Mouse (Mus musculus): ENCODE data around the gene Gpc6.

Gene Gpc6

DNA sequence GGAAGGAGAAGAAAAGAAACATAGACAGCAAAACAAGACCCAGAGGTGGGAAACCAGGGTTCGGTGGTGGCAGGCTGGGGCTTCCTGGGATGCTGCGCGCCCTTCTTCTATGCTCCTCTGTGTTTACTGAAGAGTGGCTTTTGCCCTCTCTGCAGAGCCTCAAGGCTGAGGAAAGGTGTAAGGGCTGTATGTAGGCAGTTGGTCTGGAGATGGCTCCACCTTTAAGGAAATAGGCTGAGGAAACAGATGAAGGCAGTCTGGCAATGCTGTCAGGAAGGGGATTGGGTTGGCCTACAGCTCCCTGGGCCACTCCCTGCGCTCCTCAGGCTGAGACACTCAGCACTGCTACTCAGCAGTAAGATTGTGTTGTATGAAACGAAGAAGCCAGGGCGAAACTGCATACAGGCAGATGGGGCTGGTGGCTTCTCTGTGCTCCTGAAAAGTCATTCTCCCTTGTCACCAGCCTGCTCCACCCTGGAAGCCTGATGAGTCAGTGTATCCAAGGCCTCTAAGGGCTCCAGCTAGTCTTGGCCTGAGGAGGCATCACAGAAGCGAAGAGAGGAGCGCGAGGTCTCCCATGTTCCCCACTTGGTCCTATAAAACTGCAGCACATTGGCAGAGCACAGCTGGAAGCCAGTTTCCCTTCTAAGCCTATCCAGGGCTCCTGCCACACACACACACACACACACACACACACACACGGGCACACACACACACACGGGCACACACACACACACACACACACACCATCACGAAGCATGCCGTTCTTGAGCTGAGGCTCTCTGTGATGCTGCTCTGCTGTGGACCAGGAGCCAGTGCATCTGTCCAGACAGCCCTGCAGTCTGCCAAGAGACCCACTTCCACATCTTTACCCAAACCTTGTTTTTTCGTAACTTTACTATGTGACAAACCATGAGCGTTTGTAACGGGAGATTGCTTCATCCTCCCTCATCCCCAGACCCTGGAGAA lies 1006.0 kb downstream of the Gpc6 start:
- no peak for DNase-seq (ENCODE audit: low spot score)

DNA sequence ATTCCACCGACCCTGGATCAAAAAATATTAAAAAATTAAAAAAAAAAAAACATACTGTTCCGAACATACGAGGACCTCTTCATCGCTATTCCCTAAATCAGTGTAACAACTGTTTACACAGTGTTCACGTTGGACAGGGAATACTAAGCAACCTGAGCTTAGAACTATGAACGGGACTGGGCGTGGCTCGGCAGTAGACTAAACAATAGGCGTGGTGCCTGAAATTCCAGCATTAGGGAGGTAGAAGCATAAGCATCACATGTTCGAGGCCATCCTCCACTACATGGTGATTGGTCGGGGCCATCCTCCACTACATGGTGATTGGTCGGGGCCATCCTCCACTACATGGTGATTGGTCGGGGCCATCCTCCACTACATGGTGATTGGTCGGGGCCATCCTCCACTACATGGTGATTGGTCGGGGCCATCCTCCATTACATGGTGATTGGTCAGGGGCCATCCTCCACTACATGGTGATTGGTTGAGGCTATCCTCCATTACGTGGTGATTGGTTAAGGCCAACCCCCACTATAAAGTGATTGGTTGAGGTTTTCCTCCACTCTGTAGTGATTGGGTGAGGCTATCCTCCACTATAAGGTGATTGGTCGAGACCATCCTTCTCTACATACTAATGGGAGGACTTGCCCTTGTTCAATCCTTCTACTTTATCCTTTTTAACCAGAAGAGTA lies 1007.2 kb downstream of the Gpc6 start:
- no peak for DNase-seq (ENCODE audit: low spot score)

DNA sequence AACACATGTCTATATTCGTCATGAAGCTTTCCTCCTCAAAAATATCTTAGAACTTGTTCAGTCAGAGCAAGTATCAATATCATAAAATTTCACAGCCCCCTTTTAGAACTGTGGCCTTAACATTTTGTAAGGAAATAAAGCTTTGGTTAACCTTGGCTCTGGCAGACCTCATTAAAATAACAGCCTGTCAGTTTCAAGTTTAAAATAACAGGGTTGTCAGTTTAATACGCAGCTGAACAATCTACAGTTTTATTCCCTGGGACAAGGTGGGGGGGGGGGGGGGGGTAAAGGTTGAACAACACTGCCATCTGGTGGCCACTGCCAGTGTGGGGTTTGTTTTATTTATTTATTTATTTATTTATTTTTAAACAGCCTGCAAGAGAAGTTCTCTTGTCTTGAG lies 1013.4 kb downstream of the Gpc6 start:
- DNase-seq (ENCODE audit: low spot score): no peak

DNA sequence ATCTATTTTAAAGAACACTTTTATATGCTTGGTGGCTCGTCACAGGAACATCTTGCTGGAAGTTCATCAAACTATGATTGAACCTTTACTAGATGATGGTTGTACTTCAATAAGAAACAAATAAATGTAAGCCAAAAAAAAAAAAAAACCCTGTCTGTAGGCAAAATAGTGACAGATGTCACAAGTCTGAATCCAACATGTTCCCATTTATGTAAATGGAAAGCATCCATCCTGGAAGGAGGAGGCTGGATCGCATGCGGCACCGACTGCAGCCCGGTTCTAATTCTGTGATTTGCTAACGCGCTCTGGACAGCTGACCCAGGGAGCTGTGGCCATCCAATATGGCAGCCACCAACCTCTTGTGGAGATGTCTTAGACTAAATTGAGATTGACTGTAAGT lies 1014.4 kb downstream of the Gpc6 start:
- DNase-seq (ENCODE audit: low spot score): no peak

DNA sequence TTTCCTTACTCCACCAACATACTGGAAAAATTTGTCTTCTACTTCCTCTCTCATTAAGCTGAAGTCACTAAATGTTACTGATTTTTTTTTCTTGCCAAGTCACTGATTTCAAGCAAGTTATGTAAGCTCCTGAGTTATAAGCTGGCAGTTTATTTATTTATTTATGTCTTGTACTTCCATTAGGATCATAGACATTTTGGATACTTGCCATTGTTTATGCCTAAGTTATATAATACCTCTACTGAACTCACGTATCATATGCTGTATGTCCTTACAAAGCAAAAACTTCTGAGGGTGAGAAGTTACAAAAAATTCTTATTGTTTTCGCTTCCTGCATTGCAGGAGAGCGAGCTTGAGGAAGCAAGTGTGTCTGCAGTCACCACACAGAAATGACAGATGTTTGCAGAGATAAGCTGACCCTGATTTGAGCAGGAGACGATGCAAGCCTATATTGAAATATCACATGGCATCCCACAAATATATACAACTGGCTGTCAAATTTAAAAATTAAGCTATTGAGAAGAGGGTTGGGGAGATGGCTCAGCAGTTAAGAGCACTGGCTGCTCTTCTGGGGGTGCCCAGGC lies 1020.9 kb downstream of the Gpc6 start:
- DNase-seq (ENCODE audit: low spot score): no peak

DNA sequence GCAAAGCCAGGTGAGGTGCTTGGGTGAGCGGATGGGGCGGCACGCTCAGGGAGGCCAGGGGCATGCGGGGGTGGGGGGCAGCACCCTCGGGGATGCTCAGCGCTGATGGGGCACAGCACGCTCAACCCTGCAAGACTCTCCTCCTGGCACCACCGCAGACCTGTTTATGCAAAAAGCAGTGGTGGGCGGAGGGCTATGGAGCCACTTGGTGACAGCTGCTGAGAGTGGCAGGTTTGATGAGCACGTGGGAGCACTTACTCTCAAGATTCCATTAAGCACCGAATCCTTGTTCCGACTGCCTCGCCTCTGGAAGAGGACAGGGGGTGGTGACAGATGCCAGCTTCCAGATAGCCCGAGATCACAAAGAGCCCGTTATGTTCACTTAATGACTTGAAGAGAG lies 1026.2 kb downstream of the Gpc6 start:
- no peak for DNase-seq (ENCODE audit: low spot score)

DNA sequence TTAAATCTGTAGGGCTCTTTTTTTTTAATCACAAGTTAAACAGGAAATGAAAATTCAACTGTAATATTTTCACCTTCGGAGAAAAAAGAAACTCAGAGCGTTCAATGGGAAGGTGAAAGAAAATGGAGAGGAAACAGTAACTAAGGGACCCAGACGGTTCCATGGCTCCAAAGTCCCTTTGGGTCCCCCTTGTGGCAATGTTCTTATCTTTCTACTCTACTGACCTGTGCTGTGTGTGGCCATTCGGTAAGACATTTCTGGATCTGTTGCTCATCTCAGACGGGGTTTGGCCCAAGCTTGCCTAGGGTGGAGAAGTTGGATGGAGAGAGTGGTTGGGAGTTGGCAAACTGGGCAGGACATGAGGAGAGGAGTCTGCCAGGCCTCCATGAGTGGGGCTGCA lies 1026.6 kb downstream of the Gpc6 start:
- no peak for DNase-seq (ENCODE audit: low spot score)

DNA sequence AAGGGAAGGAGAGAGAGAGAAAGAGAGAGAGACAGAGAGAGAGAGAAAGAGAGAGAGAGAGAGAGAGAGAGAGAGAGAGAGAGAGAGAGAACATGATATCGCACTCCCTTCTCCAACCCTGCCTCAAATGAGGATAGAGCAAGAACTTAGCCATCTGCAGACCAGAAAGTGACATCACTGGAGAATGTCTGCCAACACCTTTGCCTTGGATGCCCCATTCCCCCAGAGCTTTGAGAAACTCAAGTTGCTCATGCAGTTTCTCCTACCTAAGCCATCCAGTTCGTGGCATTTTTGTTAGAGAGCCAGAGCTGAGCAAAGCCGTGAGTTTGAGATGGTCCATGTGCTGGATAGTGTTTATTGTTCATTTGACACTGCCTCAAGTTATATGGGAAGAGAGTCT lies 1030.9 kb downstream of the Gpc6 start:
- DNase-seq (ENCODE audit: low spot score): no peak

DNA sequence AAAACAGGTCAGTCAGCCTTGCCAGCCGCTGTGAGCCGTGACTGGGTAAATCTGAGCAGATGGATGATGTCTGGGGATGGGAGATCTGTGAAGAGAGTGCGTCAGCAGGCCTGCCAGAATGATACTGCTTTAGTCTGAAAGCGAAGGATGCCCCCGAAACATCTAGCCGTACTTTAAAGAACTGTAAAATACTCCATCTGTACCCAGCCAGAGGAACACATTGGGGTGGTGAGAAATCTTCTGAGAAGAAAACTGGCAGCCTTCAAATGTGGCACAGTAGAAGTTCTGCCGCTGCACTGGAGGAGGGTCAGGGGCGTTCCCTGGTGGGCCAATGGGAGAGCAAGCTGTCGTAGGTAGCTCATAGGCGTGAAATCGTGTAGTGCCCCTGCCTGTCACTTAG lies 1033.3 kb downstream of the Gpc6 start:
- no peak for DNase-seq (ENCODE audit: low spot score)

DNA sequence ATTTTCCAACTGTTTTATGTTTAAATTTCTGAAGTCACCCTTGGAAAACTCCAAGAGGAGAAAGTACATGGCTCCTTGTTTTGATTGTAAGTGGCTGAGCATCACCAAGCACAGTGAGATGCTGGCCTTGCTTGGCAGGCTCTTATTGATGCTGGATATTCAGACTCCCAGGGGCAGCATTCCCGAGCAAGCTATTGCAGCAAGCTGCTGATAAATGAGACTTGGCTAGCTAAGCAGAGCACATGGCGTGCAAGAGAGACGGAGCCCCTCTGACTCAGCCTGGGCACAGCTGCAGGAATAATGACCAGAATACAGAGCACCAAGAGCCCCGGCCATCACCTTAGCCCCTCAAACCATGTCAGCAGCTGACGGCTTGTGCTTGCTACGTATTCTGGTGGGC lies 1036.2 kb downstream of the Gpc6 start:
- no peak for DNase-seq (ENCODE audit: low spot score)

DNA sequence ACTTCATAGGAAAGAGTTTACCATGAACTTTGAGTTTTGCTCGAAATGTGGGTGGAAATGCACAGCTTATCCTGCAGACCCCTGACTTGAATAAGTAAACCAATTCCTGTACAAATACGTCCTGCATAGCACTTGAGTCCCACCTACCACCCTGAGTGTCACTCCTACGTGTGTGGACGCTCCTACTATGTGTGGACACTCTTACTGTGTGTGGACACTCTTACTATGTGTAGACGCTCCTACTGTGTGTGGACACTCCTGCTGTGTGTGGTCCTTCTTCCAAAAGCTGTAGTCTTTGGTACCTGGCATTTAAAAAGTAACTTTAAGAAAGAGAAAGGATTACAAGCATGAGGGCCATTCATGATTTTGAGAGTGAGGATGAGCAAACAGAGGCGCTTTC lies 1036.7 kb downstream of the Gpc6 start:
- DNase-seq (ENCODE audit: low spot score): no peak

DNA sequence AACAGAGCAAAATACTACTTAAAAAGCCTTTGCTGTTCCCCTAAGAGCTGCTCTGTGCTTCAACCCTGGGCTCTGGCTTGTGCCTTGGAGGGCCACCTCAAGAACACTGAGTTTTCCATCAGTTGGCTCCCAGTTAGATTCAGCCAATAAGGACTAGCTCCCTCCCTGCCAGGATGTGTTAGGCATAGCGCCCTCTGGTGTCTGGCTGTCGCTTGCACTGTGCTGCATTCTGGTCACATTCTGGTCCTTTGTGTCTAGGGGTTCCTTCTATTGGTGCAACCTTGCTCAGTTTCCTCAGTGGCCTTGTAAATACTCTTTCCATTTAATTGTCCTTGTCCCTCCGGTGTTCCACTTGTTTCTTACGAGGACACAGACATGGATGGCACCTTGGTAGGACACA lies 1037.3 kb downstream of the Gpc6 start:
- peak; percentile 15 for DNase-seq (ENCODE audit: low spot score)

DNA sequence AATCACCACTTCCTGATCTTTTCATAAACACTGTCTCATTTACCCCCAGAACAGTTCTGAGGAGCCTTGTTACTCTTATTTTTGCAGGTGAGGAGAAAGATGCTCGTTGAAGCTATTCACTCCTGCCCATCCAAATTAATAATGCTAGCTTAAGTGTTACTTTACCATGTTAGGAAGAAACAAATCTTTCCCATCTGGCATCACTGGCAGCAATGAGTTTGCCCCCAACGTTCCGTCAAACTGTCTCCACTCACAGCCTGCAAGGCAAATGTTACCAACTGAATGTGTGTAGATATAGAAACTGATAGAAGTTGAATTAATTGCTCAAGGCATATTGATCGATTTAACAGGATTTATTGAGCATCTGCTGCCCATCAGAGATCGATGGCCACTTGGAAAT lies 1047.5 kb downstream of the Gpc6 start:
- DNase-seq (ENCODE audit: low spot score): no peak

DNA sequence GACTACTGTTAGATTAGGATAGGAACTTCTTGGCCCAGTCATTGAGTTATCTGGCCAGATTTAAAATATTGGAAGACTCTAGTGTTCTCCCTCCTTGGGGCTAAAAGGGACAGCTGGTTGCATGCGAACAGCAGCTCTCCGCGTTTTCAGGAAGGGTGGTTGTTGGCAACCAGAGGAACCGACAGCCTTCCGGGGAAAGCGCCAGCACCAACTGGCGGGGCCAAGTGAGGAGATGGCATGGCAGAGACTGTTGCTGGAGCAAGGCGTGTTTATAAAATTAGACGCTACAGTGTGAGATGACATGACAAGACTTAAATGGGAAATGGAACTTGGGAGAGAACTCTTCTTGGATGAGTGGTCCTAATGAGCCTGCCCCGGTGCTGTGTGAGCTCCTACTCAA lies 1056.4 kb downstream of the Gpc6 start:
- no peak for DNase-seq (ENCODE audit: low spot score)

DNA sequence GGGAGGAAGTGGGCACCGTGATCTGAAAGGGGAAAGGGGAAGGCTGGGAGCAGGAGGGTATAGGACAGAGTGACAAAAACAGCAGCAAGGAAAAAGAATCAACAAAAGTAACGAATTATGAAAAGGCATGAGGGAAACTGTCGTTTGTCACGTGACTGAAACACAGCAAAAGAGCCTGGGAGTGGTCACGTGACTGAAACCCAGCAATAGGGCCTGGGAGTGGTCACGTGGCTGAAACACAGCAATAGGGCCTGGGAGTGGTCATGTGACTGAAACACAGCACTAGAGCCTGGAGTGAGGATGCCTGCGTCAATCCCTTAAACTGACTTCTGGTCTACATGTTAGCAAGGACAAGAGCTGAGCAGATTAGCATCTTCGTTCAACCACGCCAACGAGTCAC lies 1063.3 kb downstream of the Gpc6 start:
- DNase-seq (ENCODE audit: low spot score): no peak

DNA sequence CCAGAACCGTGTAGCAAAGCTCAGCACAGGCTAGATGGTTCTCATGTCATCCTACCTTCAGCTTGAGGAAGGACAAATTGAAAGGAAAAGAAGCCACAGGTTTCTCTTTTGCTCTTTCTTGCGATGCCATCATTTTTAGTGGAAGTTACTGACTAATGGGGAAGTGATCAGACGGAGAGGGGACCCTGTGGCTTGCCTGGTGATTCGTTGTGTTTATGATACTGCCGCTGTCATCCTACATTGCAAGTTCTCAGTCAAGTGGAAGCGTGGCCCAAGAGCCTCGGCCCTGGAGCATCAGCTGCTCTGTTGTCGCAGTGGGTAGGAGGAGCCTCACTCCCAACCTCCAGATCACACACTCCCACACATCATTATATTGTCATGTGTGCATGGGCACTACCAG lies 1065.1 kb downstream of the Gpc6 start:
- no peak for DNase-seq (ENCODE audit: low spot score)

DNA sequence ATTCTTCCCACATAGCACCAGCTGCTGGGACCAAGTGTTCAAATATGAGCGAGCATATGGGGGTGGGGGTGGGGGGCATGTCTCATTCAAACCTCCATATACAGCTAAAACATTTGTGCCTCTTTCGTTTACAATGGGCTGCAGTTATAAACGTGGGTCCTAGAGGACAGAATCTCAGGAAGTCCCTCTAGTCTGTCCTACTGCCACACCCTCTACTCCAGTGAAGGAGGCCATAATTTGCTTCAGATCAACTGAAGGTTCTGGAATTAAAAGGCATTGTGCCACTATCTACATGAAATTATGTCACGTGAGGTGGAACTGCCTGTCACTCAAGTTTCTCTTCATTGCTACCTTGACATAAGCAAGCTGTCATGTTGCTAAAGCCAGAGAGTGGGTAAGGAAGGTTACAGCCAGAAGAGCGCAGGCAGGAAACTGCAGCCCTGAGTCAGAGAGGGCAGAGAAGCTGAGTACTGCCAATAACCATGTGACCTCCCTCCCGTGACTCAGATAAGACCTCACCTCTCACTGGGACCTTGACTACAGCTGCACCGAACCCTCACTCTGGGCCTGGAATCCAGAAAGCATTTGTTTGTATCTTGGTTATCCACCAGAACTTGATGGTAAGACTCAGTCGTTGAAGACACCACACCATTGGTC lies 1067.6 kb downstream of the Gpc6 start:
- DNase-seq (ENCODE audit: low spot score): no peak

DNA sequence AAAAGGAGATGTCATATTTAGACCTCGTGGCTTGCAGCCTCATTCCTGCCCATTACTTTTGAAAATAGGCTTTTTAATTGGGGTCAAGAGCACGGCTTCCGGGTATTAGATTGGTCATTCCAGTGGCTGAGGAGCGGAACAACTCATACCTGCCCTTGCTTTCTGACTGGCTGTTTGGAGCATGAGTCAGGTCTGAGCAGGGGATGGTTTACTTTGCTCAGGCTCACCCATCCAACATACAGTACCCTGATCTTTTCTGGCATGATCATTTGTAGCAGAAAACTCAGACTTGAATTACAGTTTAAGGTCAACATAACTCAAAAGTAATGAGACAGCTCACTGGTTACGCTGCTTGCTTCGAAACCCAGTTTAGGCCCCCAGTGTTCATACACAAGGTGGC lies 1068.7 kb downstream of the Gpc6 start:
- DNase-seq (ENCODE audit: low spot score): no peak

DNA sequence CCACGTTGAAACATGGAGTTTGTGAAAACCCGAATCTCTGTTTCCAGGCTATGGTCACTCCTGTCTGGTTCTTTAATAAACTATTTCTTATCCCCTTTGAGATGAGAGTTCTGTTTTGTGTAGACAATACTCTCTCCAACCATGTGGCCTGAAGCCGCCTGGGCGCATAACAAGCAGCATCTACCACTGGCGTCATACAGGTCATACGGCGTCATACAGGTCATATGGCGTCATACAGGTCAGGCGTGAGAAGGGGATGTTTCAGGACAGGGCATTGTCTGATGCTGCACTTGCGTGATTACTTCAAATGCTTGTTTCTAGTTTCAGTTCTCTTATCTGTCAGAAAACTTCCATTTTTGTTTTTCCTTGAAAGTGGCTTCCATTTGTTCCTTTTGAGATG lies 1079.3 kb downstream of the Gpc6 start:
- no peak for DNase-seq (ENCODE audit: low spot score)

DNA sequence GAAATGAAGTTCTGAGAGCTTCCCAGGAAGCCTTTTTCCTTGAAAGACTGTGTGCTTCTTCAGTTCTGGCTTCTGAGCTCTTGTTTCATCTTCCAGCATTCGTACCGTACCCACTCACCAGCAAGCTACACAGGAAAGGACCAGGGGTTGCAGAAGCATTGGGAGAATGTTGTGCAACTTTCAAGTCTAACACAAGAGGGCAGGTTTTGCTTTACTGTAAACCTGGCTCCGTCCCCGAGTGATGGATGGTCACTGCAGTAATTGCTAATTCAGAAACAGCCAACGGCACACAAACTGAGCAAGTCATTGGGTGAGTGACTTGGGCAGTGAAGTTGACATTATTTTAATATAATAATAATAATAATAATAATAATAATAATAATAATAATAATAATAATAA lies 1080.6 kb downstream of the Gpc6 start:
- DNase-seq (ENCODE audit: low spot score): peak; percentile 11

DNA sequence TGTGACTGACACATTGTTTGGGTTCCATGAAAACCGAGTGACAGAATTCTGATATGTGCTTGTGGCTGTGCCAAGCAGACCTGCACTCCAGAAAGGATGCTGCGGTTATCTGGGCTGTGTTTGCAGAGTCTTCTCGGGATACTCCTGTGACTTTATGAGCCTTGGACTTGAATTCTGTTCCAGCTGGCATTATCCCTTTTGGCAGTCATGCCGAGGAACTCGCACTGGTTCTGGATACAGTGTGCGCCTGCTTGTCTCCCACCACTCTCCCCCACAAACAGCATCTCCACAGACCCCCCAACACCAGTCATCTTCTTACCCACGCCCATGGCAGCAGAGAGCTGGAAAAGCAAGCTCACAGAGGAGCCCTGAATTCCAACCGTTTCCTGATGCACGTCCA lies 1084.4 kb downstream of the Gpc6 start:
- no peak for DNase-seq (ENCODE audit: low spot score)

DNA sequence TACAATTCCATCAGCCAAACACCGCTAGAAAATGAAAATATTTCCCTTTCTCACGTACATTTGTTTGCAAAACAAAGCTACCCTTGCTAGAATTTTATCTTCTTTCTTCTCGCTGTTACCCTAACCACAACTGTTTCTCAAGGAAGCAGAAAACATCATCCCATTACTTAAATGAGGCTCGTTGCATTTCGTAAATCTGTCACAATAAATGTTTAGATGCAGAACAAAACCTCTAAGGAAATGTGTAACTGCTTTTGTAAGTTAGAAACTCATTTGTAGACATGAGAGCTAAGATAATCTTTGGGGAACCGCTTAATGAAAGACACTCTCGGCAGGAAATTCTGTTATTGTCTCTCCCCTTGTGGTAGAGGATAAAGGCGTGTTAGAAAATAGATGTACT lies 1088.1 kb downstream of the Gpc6 start:
- no peak for DNase-seq (ENCODE audit: low spot score)

DNA sequence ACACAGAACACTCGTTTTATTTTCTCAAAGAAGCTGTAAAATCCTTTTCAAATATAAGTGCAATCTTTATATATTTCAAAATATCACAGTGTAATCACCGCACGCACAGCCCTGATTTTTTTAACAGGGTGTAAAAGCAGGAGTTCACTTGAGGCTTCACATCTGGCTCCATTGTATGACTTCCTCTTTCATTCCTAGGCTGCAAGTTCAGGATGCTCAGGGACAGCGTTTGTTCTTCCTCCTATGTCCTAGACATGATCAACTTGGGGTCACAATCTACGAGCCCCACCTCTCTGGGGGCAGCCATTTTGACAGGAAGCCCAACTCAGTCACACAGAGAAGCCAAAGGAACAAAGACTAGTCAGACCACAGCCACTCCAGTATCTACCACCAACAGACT lies 1094.2 kb downstream of the Gpc6 start:
- no peak for DNase-seq (ENCODE audit: low spot score)

All from ovary, postnatal 36 days (tissue).